Mouse (Mus musculus) right cerebral cortex, adult 18-20 months (tissue): Measurements from ENCODE around the gene Elof1.

Experiments
- DNase-seq: peaks from one replicate; pipeline ENCODE4 v3.0.0; 2022; ENCODE audit warnings: mixed read lengths

Elof1 gene

DNA sequence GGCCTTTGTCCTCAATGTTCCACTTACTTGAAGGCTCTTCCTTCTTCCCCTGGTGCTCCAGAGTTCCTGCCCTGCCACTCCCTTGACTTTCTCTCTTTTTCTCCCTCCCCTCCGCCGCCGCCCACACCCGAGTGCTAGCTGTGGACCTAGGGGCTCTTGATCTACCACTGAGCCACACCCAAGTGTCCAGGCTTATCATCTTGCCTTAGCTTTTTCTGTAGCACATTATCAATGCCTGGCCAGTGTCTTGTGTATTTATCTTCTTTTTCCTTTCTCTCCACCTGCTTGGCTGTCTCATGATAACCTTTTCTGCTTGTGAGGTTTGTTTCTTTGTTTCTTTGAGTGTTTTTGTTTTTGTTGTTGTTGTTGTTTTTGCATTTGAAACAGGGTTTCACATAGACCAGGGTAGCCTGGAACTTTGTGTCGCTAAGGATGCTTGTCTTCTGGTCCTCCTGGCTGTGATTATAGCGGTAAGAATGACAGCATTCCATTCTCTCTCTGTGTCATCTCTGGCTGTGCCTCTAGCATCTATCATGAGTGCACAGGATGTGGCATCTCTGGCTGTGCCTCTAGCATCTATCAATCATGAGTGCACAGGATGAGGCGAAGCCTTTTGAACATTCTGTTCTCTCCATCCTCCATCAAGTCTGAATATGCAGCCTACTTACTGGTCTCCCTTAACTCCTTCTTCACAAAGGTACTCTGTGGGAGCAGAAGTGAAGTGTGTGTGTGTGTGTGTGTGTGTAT is 18.8 kb upstream of the Elof1 start, which contains the start of gene Acp5:
TSS of gene Acp5 (minus strand) at position 68 of the 747 bp plus-strand sequence.
- DNase-seq = no peak

DNA sequence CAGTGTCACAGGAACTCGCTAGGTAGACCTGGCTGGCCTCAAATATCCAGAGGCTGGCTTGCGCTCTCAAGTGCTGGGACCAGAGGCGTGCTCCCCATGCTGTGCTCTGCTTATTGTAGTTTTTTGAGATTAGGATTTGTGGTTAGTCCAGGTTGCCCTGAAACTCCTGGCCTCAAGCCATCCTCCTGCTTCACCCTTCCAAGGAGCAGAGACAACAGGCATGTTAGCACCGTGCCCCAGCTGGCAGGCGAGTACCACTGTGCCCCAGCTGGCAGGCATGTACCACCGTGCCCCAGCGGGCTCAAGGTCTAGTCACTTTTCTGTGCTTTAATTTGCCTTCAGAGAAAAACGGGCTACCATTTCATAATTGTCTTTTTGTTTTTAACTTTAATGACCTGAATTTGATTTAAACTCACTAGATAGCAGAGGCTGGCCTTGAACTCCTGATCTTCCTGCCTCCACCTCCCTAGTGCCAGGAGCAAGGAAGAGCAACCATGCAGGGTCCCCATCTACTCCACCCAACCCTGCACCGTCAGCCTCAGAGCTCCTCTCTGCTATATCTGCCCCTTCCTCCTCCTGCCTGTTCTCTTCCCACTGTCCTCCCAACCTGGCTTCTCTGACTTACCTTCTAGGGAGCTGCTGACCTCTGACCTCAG is 18.1 kb upstream of the Elof1 start:
- no peak for DNase-seq

DNA sequence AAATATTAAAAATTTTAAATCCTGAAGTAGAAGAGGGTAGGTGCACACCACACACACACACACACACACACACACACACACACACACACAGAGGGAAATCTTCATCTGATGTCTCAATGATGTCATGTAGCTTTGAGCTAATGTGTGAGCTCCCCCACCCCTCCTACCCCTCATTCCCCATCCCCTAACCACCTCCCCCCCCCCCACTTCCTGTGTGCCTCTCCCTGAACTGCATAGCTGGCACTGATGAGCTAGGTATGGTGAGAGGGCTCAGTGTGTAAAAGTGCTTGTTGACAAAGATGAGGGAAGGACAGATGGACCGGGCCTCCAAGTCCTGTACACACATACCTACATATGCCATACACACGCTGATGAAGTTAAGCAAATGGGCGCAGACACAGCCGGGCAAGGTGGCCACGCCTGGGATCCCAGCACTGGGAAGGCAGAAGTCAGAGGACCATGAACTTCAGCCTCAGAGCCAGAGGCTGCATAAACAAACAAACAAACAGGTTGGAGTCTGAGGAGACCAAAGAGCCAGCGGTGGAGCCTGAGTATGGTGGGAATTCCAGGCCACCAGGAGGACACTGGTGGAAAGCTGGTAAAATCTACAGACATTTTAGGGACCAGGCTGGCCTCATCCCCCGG is 17.4 kb upstream of the Elof1 start:
- DNase-seq = no peak

DNA sequence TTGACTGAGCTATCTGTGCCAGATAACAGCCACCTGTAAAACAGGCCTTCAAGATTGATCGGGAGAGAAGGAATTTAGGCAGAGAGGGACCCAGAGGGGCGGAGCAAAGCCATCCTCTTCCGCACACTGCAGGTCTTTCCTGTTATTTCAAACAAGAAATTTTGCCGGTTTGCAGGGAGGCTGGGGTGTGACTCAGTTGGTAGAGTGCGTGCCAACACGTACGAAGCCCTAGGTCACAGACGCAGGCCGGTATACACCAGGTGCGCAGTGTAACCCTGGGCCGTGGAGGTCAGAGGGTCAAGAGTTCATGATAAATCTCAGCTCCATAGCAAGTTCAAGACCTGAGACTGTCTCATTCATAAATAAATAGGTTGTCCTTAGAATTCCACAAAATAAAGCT is 15.2 kb upstream of the Elof1 start:
- DNase-seq = no peak

DNA sequence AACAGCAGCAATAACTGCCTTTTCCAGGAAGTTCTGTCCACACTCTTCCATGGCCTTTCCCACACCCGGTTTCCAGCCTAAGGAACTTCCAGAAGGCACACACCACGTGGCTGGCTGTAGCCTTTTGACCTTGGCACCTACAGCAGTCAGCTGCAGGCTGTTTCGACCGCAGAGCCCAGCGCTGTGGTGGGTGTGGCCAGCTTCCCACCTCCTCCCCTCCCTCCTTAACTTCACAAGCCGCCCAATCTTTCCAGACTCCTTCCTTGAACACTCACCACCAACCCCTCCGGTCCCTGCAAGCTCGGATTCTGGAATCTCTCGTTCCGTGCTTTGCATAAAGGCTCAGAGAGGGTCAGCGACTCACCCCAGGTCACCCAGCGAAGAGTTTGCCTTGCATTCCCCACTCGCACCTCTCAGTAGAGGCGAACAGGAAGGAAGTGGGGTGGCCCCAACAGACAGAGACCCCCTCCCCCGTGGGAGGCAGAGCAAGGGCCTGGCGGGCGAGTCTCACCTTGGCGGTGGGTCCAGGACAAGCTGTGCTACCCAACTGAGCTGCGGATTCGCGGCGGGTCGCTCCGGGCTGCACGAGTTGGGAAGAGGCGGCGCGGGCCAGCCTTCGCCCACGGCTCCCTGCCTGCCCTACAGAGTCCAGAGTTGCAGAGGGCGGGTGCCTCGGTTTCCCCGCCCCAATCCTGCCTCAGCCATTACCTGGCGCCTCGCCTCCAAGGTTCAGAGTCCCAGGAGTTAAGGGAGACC is 14.4 kb upstream of the Elof1 start:
- DNase-seq = no peak

DNA sequence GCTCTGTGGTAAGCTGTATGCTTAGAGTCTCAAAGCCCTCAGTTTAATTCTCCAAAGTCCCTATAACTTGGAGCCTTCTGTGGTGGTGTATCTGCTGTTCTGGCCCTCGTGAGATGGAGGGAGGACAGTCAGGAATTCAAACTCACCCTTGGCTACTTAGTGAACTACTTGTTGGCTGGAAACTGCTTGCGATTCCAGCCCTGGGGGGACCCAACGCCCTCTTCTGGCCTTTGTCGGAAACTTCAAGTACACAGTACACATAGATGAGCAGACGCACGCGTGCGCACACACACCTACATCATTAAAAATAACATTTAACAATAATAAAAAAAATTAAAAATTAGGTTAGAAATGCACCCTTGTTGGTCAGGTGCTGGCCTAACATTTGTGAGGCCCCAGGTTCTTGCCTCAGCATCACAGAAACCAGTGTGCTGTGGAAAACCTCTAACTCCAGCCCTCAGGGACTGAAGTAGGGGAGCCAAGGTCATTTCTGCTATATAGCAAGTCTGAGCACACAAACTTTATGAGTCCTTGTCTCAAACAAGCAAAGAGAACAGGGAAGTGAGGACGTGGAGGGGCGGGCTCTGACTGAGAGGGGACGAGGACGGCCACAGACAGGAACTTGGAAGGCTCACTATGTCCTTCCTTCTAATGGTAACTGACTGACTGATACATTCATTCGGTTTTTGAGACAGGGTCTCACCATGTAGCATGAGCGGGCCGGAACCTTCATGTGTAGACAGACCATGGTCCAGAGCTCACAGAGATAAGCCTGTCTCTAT is 8.5 kb upstream of the Elof1 start:
- DNase-seq = no peak

DNA sequence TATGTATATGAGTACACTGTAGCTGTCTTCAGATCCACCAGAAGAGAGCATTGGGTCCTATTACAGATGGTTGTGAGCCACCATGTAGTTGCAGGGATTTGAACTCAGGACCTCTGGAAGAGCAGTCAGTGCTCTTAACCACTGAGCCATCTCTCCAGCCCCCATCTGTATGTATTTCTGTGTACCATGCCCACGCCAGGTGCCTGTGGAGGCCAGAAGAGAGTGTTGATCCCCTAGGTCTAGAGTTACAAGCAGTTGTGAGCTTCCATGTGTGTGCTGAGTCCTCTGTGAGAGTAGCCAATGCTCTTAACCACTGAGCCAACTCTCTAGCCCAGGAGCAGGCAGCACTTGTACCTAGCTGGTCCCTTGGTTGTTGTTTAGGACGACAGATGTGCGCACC is 7.2 kb upstream of the Elof1 start:
- no peak for DNase-seq

DNA sequence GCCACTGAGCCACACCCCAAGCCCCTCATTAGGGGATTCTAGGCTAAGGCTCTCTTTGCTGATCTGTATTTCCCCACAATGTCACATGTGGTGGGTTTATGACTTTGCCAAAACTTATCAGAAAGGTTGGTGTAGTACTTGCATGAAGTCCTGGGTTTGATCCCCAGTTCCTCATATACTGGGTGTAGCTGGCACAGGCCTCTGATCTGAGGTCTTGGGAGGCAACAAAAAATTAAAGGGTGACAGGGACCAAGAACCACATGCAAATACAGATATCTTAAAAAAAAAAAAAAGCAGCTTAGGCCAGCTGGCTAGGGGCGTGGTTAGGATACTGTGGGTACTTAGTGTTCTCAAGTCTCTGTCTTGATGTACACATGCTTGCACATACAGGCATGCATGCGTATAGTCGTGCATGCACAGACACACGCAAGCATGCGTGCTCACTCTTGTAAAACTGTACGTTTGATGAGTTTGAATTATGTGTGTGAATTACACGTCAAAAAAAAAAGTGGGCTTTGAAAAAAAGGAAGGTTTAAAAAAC is 6.2 kb upstream of the Elof1 start:
- DNase-seq = no peak

DNA sequence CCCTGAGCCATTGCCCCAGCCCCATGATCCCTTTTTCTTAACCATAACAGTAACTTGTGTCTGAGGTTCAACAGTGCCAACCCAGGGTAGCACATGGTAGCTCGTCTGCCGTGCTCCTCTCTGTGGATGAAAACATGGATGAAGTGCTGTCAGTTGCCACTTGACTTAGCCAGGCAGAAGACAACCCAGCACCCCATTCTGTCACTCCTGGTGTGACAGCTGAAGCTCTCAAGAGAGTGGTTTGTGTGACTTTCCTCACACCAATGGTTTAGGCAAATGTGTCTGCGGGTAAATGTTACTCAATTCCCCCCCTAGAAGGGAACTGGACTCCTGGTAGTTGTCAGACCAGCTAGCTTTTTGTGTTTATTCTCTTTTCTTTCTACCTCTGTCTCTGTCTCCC is 5.0 kb upstream of the Elof1 start:
- DNase-seq = no peak

DNA sequence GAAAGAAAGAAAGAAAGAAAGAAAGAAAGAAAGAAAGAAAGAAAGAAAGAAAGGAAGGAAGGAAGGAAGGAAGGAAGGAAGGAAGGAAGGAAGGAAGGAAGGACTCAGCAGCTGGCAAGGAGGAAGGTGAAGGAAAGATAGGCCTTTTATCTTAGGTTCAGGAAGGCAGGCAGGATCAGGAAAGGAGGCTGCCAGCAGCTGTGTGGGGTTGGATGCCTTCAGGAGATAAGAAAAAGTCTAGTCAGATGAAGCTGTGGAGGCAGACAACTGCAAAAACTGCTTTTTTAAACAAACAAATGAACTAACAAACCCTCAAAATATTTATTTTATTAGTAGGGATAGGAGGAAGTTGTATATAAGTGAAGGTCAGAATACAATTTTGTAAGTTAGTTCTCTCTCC is 4.6 kb upstream of the Elof1 start:
- DNase-seq = no peak

DNA sequence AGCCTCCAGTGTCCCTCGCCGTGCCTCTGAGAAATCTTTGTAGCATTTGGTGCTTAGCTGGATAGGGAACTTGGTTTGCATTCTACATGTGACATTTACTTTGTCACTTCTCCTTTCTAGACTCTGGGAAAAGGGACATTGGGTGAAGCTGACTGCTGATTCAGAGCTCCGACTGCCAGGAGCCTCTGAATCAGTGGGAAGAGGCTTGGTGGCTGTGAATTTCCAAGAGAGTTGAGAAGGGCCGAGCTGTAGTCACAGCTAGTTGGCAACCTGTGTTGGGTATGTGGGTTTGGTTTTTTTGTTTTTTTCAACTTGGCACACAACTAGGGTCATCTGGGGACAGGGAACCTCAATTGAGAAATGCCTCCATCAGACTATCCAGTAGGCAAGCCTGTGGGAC is 2.6 kb upstream of the Elof1 start:
- peak; percentile 71 for DNase-seq

DNA sequence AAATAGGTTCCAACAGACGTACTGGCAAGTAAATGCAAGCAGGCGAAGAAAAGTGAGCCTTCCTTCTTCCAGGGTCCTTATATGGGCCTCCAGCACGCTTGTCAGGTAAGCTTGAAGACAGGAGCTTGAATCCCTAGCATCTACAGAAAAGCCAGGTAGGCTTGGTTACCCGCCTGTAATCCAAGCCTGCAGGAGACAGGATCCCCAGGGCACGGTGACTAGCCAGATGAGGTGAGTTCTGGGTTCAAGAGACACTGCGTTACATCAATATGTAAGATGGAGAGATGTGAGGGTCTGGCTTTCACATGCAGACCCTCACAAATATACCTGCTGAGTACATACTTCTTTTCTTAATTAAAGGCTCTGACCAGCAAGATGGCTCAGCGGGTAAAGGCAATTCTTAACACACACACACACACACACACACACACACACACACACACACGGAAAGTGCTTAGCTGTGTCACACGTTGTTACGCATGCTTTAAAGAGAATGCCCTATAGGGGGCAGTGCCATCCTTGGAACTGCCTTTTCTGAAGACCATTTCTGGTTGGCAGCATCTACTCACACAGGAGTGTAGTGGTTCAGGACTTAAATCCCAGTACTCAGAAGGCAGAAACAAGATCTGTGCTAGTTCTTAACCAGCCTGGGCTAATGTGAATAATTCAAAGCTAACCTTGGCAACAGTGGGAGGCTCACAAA is 933 bp upstream of the Elof1 start:
- peak; percentile 39 for DNase-seq

DNA sequence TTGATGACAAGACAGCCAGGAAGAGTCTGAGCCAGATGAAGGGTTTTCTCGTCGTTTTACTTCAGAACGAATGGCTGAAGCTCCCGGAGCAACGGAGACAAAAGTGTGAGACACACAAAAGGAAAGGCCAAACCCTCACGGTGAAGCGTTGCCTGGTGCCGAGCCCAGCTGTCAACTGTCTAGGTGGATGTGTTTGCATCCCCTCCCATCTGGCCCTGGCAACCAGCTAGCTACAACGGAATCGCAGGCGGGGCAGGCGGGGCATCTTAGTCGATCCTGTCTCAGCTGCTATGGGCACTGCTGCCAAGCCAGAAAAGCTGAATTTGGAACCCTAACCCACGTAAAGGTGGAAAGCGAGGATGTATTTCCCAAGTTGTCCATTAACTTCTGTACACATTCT is 886 bp downstream of the Elof1 start:
- peak; percentile 13 for DNase-seq

DNA sequence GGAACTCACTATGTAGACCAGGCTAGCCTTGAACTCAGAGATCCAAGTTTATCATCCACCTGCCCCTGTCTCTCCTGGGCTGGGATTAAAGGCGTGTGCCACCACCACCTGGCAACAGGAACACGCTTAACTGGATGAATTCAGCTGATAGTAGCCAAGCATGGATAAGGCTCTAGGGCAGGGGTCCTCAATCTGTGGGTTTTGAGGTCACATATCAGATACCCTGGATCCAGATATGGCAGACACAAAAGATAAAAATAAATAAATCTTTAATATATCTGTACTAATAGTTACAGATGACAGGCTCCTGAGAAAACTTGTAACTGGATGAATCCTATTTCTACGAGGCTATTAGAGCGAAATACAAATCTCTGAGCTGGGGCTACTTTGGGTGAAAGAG is 1.3 kb downstream of the Elof1 start:
- DNase-seq = no peak

DNA sequence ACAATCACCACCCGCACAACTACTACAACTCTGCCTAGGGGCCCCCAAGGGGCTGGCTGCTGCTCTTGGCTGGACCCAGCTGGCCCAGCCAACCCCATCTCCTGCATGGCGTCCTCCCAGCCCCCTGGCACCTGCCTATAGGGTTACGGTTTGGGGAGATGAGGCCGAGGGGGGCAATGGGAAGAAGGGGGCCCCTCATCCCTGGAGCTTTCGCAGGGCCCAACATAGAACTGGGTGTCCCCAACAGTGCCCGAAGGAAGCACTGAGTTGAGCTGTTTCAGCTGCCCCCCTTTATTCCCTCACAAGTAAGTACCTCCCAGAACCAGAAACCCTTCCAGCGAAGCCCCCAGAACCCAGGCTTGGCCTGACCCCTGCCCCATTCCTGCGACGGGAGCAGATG is 8.8 kb downstream of the Elof1 start:
- no peak for DNase-seq

DNA sequence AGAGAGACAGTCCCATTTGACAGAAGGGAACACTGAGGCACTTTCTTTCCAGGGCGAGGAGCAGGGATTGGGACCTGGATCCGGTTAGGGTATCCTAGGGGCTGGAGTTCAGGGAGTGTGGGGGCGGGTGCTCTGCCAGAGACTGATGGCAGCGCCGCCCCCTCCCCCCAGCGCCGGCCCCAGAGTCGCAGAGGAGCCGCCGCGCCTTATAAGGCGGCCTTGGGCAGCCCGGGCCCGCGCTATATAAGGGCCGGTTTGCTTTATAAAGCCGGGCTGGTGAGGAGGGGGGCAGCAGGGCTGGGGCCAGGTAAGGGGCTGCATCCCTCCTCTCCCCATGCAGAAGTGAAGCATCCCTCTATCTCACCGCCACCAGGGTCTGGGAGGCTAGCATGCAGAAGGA is 17.1 kb downstream of the Elof1 start:
- DNase-seq = no peak

DNA sequence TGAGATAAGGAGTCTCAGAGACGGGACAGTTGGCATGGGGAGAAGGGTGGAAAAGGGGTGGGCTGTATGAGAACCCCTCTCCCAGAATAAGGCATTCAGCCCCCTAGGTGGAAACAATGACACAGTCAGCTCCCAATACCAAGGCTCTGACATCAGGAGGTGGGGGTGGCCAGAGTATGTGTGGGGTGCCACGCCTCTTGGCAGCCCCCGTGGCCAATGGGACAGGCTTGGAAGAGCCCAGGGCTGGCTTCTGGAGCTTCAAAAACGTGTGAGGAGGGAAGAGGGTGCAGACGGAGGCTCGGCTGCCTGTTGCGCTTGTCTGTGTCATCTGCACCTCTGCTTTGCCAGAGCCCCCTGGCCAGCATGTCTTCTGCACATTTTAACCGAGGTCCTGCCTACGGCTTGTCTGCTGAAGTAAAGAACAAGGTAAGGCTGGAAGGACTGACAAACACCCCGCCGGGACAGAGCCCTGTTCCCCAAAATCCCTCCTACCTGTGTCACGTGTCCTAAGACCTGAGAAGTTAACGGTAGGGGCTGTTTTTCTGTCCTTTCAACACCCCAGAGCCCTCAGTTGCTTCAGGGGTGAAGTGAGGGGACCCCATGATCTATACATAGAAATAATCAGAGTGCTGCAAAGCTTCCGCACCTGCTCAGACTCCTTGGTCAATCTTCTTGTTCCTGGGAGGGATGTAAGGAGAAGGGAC is 17.8 kb downstream of the Elof1 start, which contains the start of gene Cnn1:
TSS of gene Cnn1 (plus strand) at position 224 of the 704 bp plus-strand sequence.
- no peak for DNase-seq

DNA sequence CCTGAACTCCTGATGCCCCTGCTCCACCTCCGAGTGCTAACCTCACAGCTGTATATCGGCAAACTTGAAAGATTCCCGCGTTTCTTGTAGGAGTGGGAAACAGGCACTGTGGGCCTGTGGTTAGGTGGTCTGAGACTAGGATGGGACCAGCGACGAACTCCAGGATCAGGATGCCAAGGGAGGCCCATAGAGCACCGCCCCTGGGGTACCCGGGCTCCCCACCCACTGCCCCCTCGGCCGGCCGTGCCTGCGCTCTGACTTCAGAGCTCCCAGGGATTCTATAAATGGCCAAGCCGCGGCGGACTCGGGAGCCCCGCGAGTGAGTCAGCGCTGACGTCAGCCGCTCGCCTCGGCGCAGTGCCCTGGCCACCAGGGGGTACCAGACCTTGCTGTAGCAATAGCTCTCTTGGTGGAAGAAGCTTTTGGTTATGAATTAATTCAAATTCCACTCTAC is 21.1 kb downstream of the Elof1 start:
- DNase-seq = peak; percentile 82

DNA sequence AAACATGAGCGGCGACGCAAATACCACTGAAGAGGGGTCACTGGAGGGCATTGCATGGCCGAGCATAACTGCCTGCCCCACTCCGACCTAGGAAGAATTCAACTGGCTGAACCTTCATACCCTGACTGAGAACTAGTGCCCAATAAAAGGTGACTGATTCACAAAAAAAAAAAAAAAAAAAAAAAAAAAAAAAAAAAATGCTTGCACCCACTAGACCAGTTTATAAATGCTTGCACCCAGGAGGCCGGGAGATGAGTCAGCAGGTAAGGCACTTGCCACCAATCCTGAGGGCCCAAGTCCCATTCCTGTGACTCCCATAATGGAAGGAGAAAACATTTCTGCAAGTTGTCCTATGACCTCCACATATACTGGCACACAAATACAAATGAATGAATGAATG is 24.2 kb downstream of the Elof1 start:
- DNase-seq = no peak

DNA sequence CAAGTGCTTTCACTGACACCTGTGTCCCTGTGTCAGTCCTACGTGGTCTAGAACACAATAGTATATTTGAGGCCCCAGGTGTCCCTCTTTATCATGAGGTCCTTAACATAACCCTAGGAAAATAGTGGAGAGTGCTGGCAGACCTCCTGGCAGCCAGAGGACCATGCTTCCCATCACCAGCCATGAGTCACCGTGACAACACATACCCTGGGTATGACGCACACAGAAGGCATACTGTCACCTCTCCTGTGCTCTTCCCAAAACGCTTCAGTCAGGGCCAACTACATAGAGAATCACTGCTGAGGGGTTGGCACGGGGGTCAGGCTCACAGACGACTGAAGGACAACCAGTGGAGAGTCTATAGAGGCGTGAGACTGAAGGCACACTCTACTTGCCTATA is 27.0 kb downstream of the Elof1 start:
- DNase-seq = no peak

DNA sequence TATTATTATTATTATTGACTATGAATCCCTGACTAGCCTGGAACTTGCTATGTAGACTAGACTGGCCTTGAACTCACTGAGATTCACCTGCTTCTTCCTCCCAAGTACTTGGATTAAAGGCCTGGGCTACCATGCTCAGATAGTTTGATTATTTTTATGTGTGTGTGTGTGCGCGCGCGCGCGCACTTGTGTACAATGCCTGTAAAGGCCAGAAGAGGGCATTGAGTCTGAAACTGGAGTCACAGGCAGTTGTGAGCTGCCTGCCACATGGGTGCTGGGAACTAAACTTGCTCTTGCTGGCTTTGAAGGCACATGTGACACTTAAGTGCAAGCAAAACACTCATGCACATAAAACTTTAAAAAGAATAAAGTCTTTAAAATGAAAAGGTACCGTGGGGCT is 27.7 kb downstream of the Elof1 start:
- DNase-seq = no peak
